Mouse (Mus musculus) liver, postnatal 0 days (tissue): ENCODE data around the gene Fezf1.

ENCODE experiments used
- CTCF ChIP-seq: sonication (generic); IDR thresholded peaks from 2 replicates; pipeline ENCODE4 v1.5.1; 2016; ENCODE audit warnings: antibody characterized with exemption, low read depth
- EP300 ChIP-seq: IDR thresholded peaks from 2 replicates; pipeline ENCODE4 v1.6.1; 2016; ENCODE audit warnings: antibody characterized with exemption, low read depth, mild to moderate bottlenecking

- no peak for TF ChIP-seq EP300
- TF ChIP-seq CTCF: no peak
Observed at GRCm38 (mm10) chr6:23249053-23249401, 865 bp upstream of the Fezf1 start.
